Mouse (Mus musculus): ENCODE results near the gene Spns2. TPM values are rescaled to one million over a fixed set of nuclear protein-coding genes. Genes with fewer than 3 reads are reported as not detected.

The Spns2 gene
- total RNA-seq (2021) = 10 to 100 TPM; 11.4 to 14.7 TPM
- long read RNA-seq, experiment 1, transcript Spns2-201 (13 exons, 3,241 nt) = major isoform, 15 of 23 reads
- long read RNA-seq, experiment 1, partial matches to known transcripts = 3 of 23 reads
- long read RNA-seq, experiment 1, other reads (novel, unspliced or antisense) = 5 of 23 reads
- long read RNA-seq, experiment 2, transcript Spns2-201 (13 exons, 3,241 nt) = major isoform, 13 of 24 reads
- long read RNA-seq, experiment 2, partial matches to known transcripts = 0 of 24 reads
- long read RNA-seq, experiment 2, other reads (novel, unspliced or antisense) = 11 of 24 reads

DNA sequence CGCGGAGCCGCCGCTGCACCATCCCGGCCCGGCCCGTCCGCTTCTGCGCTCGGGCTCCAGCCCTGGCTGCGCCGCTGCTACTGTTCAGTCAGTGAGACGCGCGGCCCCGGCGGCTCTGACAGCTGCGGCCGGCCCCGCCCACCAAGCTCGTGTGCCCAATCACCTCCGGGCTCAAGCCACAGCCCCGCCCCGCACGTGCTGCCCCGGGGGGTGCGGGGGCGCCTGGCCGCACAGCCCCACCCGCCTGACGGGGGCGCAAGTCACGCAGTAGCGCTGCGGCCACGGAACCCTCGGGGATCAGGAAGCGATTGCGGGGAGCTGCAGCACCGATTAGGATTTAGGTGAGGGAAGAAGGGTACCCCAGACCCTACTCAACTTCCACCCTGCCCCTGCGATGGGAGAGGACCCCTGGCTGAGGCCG, at the start of gene Spns2:
Gene Spns2, minus strand, starts transcription at position 24 of the 421 bp plus-strand sequence.
- DNase-seq = peak; percentile 93
- intact Hi-C loops (cut with DNase I; ENCODE audit: low total_unique reads) = loop anchor here (5.0 kb wide), 2 partner anchors 38 to 72 kb away; no protein-coding TSS in a partner anchor

DNA sequence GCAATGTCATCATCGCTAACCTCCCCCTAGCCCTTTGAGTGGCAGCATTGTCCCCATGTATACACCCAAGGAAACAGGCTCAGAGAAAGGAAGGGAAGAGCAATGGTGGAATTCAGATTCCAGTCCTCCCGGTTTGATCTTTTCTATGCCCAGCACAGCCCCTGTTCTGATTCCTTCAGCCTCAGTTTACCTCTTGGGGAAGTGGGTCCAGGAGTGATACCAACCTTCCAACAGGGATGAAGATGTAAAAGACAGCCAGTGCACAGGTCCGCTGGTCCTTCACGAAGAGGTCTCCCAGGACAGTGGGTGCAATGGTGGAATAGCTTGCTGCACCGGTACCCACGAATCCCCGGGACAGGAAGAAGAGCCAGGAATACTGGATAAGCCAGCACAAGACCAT, 49.1 kb upstream of the Spns2 start:
- no peak for DNase-seq
- intact Hi-C loops (cut with DNase I; ENCODE audit: low total_unique reads) = no loop called here

DNA sequence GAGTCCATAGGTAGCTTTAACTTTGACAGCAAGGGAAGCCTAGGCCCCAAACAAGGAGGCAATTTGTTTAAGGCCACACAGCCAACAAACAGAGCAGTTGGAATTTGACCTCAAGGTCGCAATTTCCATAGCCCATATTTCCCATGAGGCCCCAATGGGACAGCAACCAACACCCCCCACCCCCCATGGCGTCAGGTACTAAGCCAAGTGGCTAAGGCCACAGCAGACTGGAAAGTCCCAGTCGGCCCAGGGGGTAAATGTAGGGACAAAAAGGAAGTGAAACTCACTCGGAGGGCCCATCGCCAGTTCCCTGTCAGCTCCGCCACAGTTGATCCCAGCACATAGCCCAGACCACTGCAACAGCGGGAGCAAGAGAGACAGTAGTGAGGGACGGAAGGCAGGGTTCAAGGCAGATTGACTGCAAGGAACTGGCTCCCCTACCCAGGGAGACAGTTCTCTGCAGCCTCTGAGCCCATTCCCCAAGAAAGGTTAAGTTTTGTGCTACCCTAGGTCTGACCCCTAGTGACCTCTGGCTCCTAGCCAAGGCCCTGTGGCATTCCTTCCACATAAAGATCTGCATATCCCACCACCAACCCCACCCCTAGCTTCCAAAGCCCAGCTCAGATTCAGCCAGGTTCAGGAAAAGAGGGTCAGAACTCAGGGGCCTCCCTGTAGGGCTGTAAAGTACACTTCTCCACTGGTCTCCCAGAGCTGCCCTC, 48.5 kb upstream of the Spns2 start:
- no peak for DNase-seq
- intact Hi-C loops (cut with DNase I; ENCODE audit: low total_unique reads) = no loop called here

DNA sequence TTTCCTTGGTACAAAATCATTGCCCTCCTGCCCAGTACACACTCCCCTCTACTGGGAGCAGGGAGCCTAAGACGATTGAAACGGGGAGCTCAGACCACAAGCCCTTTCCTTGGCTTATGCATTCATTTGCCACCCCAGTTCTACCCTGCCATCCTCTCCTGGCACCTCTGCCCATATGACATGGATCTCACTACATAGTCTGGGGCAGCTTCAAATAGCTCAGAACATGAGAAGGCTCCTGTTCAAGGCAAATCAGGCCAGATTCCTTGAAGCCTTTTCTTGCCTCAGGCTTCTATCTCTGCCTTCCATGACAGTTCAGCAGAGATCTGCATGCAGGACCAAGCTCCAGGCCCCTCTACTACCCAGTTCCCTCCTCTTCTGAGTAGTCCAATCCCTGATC, 47.8 kb upstream of the Spns2 start:
- intact Hi-C loops (cut with DNase I; ENCODE audit: low total_unique reads) = no loop called here
- no peak for DNase-seq

DNA sequence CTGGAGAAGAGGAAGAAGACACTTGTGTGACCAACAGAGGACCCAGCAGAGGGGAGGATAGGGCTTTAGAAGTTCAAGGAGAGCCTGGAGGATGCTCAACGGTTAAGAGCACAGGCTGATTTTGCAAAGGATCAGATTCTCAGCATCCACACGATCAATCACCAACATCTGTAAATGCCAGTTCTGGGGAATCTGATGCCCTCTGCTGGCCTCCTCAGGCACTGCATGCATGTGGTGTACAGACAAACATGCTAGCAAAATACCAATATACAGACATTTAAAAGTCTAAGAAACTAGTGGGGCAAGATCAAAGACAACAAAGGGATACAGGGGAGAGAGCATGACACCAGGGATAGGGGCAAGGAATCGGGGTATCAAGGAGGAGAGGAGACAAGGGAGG, 45.8 kb upstream of the Spns2 start:
- intact Hi-C loops (cut with DNase I; ENCODE audit: low total_unique reads) = no loop called here
- DNase-seq = no peak

DNA sequence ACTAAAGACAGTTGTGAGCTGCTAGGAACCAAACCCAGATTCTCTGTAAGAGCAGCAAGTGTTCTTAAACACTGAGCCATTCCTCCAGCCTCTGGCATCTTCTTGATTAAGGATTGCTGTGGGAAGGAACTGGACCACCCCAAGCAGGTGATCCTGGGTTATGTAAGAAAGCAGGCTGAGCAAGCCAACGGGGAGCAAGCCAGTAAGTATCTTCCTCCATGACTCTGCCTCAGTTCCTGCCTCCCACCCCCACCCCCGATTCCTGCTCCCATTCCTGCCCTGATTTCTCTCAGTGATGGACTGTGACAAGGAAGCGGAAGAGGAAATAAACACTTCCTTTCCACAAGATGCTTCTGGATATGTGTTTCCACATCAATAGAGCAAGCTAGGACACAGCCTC, 43.2 kb upstream of the Spns2 start:
- no peak for DNase-seq
- intact Hi-C loops (cut with DNase I; ENCODE audit: low total_unique reads) = no loop called here

DNA sequence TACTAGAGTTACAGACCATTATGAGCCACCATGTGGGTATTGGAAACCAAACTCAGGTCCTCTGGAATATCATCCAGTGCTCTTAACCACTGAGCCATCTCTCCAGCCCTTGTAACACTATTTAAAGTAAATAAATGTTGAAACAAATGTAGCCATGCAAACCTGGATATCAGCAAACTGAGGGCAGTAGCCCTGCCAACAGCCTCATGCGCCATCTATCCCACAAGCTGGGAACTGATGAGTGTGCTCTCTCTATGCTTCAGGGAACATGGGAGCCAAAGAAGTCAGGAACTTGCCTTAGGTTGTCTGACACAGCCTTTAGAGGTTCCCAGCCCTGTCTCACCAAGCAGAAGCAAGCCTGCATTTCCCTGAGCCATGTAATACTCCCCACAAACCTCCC, 41.9 kb upstream of the Spns2 start:
- no peak for DNase-seq
- intact Hi-C loops (cut with DNase I; ENCODE audit: low total_unique reads) = no loop called here

DNA sequence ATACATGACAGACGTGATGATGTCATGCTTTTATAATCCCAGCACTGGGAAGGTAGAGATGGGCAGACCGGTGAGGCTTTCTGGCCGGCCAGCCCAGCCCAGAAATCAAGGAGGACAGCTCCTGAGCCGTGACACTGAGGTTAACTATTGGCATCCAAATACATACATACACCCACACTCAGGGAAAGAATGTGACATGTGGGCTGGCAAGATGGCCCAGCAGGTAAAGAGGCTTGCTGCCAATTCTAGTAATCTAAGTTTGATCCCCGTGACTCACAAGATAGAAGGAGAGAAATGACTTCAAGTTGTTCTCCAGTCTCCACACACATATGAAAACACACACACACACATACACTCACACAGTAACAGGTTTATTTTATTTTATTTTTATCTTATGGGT, 41.4 kb upstream of the Spns2 start:
- intact Hi-C loops (cut with DNase I; ENCODE audit: low total_unique reads) = no loop called here
- DNase-seq = no peak

DNA sequence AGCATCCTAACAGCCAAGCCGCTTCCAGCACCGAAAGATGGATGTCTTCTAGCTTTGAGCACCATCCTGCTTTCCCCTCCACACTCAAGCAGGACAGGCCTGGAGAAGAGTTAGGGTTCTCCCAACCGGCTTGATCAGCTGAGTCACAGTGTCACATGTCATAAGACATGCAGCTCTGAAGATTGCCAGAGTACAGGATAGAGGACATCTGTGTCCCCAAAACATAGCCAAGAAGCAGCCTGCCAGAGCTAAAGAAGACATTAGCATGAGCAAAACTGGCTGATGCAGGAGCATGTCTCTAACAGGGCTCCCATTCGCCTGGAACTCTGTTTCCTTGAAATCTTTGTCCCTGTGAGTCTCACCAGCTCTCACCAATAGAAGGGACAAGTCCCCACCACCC, 36.5 kb upstream of the Spns2 start:
- DNase-seq = no peak
- intact Hi-C loops (cut with DNase I; ENCODE audit: low total_unique reads) = no loop called here

DNA sequence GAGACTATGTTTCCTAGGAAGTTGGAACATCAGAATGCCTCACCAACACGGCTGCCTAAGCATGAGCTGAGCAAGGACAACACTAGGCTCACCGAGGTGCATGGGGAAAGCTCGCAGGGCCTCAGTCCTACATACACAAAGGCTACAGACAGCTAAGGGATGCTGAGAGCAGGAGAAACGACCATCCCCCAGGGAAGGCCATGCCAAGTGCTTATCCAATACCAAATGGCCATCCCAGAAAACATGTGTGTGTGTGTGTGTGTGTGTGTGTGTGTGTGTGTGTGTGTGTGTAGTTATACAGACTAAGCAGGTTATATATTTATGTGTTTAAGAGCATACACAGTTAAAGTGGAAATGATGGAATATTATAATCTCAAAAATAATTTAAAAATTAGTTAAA, 34.0 kb upstream of the Spns2 start:
- DNase-seq = no peak
- intact Hi-C loops (cut with DNase I; ENCODE audit: low total_unique reads) = no loop called here

DNA sequence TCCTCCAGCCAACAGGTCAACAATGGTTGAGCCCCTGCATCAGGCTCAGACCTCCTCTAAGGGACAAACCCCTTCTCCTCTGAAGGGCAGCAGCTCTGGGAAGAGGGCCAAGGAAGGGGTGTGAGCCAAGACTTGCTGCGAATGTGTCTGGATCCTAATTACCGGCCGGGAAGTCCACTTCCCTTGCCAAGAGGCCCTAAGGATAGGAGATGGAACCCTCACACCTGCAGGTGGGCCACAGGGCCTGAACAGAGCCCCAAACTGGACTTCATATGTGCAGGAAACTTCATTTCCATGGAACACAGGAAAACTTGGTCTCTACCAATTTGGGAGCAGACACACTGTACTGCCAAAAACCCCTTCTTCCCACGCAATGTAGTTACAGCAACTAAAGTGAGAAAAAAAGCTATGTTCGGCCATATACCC, 32.9 kb upstream of the Spns2 start:
- DNase-seq = peak; percentile 60
- intact Hi-C loops (cut with DNase I; ENCODE audit: low total_unique reads) = no loop called here

DNA sequence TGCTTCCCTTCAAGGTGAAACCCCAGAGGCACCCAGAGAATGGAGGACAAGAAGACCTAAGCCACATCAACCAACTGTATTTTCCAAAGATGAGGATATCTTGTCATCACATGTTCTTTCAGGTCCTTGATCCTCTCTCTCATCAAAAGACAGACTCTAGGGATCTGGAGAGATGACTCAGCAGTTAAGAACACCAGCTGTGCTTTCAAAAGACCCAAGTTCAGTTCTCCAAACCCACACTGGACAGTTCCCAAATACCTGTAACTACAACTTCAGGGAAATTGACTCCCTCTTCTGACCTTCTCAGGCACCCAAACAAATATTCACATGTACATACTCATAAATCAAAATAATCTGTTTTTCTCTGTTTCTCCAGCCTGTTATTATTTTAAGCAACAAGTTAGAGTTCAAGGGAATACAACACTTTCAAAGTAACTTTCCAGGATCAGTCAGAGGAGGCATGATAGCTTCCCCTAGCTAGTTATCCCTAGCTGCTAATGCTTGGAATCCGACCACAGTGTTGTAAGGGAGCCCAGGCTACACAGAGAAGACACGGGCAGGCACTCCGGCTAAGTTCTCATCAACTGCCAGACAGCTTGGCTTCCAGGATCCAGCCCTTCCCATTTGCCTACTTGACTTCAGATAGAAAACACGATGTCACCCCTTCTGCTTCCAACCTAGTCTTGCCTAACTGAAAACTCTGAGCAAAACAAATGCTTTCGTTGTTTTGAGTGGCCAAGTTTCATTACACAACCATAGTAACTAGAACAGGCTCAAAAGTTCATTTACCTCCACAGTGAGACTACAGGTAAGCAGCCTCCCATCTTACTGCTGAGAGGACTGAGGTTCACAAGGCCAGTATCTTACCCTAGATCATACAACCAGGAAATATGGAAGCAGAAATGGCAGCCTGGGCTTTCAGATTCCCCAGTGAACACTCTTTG, 32.2 kb upstream of the Spns2 start:
- intact Hi-C loops (cut with DNase I; ENCODE audit: low total_unique reads) = no loop called here

DNA sequence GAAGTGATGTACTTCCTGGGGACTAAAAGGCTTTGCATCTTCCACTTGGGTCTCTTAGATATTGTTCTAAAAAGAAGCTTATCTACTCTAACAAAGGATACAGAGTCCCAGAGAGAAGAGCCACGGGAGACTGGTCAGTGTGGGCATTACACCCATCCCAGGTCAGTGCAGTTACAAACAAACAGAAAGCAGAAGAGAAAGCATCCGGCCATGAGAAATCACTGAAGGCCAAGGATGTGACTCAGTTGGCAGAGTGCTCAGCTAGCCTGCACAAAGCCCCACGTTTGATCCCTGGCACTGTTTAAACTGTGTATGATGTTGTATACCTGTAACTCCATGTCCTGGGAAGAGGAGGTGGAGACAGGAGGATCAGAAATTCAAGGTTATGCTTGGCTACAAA, 30.2 kb upstream of the Spns2 start:
- intact Hi-C loops (cut with DNase I; ENCODE audit: low total_unique reads) = no loop called here
- no peak for DNase-seq

More for the DNA sequence above, 32.2 kb upstream of the Spns2 start:
- DNase-seq = peak; percentile 42

DNA sequence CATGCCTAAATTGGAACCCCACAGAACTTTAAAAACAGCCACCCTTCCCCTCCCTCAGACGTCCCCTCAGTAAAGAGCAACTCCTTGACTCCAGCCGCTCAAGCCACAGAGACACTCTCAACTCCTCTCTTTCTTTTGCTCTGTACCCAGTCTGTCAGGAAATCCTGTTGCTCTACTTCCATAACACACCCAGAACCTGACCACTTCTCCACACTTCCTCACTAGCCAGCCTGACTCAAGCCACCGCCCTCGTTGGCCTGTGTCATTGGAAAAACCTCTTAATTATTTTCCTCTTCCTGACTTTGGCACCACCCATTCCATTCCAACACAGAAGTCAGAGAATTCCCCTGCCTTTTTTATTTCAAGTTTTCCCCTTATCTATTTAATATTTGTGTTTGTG, 29.5 kb upstream of the Spns2 start:
- no peak for DNase-seq
- intact Hi-C loops (cut with DNase I; ENCODE audit: low total_unique reads) = no loop called here

DNA sequence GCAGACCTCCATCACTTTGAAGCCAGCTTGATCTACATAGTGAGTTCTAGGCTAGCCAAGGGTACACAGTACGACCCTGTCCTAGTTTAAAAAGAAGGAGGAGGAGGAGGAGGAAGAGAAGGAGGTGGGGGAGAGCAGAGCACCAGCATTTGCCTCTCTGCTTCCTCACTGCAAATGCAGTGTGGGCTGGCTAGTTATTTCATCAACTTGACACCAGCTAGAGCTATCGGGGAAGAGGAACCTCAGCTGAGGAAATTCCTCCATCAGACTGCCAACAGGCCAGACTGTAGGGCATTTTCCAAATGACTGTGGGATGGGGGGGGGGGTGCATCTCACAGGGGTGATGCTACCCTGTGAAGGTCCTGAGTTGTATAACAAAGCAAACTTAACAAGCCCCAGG, 28.7 kb upstream of the Spns2 start:
- no peak for DNase-seq
- intact Hi-C loops (cut with DNase I; ENCODE audit: low total_unique reads) = no loop called here

DNA sequence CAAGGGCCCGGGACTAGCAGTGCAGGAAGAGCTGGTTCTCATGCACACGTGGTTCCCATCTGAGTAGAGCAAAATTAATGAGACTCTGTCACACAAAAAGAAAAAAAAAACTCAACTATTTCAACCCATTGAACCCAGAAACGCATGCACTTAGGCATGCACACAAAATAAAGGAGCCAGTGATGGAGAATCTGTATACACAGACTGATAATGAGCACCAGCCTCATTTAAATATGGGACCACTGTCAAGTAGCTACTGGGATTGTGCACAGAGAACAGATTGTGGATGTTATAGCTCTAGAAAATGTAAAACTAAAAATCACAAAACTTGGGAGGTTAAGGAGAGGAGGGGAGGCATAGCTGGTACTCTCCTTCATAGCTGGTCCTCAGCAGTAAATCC, 25.3 kb upstream of the Spns2 start:
- intact Hi-C loops (cut with DNase I; ENCODE audit: low total_unique reads) = no loop called here

DNA sequence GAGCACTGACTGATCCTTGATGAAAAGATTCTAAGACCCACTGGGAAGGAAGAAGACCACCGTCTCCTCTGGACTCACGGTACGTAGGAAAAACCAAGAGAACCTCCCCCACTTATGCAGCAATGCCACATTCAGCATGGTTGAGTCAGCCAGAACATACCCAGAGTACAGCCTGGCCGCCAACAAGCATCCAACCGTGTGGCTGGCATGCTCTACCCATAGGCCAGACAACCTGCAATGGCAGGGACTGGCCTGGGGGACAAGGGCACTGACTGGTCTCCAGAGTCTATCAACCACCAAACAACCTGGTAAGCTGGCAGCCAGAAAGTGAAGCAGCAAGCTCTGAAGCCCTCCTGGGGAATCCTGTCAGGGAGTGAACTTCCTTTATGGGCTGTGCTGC, 18.9 kb upstream of the Spns2 start:
- no peak for DNase-seq
- intact Hi-C loops (cut with DNase I; ENCODE audit: low total_unique reads) = no loop called here

More for the DNA sequence above, 25.3 kb upstream of the Spns2 start:
- DNase-seq = no peak

DNA sequence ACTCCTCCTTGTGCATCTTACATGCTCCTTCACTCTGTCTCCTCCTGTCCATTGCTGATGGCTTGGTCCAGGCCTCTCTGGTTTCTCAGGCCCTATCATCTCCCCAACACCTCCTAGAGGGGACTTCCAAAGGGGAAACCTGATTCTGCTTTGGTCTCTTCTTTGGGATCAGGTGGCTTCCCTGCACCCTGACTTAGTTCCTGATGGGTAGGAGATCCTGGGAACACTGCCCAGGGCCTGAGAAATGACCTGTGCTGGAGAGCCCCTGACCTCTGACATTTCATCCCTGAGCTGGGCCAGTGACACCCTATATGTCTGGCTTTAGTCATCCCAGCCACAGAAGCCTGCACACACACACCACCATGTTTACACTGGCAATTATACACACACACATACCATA, 17.9 kb upstream of the Spns2 start:
- intact Hi-C loops (cut with DNase I; ENCODE audit: low total_unique reads) = no loop called here
- DNase-seq = peak; percentile 57

DNA sequence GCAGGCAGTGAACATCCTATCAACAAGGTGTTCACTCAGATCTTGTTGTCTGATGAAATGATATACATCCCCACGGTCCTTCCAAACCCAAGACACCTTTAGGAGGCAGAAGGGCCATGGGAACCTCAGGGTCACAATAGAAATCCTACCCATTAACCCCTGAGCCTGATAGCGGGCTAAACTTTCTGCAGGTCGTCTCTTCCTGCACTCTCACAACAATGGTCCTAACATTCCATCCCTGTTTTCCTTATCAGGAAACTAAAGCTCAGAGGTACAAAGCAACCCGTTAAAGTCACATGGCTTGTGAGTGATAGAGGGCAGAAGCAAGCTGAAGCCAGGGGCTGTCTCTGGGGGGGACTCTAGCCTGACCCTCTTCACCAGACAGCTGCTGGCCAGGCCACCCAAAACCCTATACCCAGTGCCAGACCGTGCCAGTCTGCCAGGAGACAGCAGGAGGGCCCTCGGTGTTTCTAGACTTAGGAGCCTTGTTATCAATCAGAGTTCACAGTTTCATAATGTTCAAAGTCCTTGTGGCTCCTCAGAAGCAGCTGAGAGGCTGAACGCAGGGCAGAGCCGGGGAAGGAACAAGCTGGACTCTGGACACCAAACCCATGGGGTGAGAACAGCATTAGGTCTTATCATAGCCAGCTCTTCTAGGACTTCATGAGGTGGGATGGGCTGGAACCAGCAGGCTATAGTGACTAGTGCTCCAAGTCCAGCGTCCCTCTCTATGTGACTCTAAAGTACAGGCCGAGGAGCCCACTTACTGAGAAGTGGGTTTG, 14.5 kb upstream of the Spns2 start:
- no peak for DNase-seq
- intact Hi-C loops (cut with DNase I; ENCODE audit: low total_unique reads) = no loop called here

Measured in gastrocnemius, postnatal 14 days (tissue).